Mouse (Mus musculus): Measurements from ENCODE around the gene Hoxc6. TPM values are rescaled to one million over a fixed set of nuclear protein-coding genes. Genes with fewer than 3 reads are reported as not detected.

Hoxc6 gene
- polyA plus RNA-seq, 1 experiment from 2014 or later = 10.9 TPM

DNA sequence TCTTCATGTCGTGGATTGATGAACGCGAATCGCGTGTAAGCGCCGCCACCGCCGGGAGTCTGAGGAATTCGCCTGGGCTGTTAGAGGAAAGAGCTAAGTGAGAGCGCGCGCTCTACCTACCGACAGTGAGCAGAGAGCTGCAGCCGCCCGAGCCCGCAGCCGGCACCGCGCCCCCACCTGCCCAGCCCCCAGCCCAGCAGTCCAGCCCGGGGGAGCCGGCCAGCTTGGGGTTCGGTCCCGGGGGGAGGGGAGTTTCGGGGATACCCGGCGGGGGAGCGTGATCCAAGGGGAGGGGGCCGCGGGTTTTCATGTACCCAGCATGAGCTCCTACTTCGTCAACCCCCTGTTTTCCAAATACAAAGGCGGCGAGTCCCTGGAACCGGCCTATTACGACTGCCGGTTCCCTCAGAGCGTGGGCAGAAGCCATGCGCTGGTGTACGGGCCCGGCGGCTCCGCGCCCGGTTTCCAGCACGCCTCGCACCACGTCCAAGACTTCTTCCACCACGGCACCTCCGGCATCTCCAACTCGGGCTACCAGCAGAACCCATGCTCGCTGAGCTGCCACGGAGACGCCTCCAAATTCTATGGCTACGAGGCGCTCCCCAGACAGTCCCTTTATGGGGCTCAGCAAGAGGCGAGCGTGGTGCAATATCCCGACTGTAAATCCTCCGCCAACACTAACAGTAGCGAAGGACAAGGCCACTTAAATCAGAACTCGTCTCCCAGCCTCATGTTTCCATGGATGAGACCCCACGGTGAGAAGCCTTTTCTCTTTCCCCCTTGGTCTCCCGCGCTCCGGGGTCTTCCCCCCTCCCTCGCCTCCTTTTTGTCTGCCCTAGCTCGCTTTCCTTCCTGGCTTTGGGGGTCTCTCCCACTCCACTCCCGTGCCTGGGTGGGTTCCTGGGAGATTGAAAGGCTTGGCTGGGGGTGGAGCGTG is 7.3 kb upstream of the Hoxc6 start, which contains the start of gene Hoxc8:
TSS of gene Hoxc8 (plus strand) at position 147 of the 937 bp plus-strand sequence.
- peak within 1 kb of the TSS; percentile 57 for H3K9ac ChIP-seq (ENCODE audit: low read length)
- H3K4me2 ChIP-seq (ENCODE audit: low read depth, severe bottlenecking) = peak within 1 kb of the TSS; percentile 61
- H3K4me3 ChIP-seq (ENCODE audit: low read depth, low read length) = peak within 1 kb of the TSS; percentile 29
- H3K27me3 ChIP-seq (ENCODE audit: control insufficient read depth, insufficient read depth, low read length) = peaks cover 84% of the 10 kb centered on the region
- DNase-seq (ENCODE audit: low spot score) = peak; percentile 75
- no peak for ATAC-seq (ENCODE audit: insufficient number of reproducible peaks, low FRiP score, low TSS enrichment, low read depth)
- peaks cover 18% of the 10 kb centered on the region for H3K4me1 ChIP-seq (ENCODE audit: control insufficient read depth, insufficient read depth, low read length)
- no peaks in the 10 kb centered on the region for H3K9me3 ChIP-seq (ENCODE audit: control insufficient read depth, low read length)
- under 1% methylated on average over 57 of the region's 69 CpGs for WGBS
- no peak within 1 kb of the TSS for H3K27ac ChIP-seq (replicated peaks; ENCODE audit: low read depth, low read length)
- no peaks in the 10 kb centered on the region for H3K36me3 ChIP-seq (ENCODE audit: control insufficient read depth, insufficient read depth, low read length)

DNA sequence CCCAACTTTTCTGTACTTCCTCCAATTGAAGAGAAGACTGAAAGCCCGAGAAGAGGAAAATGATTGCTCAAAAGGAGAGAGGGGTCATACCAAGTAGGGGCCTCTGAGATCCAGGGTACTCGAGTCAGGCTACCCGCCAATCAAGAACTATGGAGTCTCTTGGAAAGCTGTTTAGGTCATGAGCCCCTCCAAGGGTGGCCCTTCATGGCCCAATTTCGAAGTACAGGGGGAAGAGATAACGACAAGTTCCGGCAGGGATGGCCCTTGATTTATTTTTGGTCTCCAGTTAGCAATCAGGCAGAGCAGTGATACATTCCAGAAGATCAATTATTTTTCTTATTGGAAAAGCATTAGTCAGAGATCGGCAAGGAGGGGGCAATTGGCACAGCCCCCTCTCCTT is 6.3 kb upstream of the Hoxc6 start:
- Histone ChIP-seq H3K4me1 (ENCODE audit: control insufficient read depth, insufficient read depth, low read length) (peaks cover 27% of the 10 kb centered on the region), H3K9me3 (ENCODE audit: control insufficient read depth, low read length) (no peaks in the 10 kb centered on the region), H3K9ac (ENCODE audit: low read length) (no peak overlapping the region), H3K4me3 (ENCODE audit: low read depth, low read length) (no peak overlapping the region), H3K27ac (replicated peaks; ENCODE audit: low read depth, low read length) (no peak overlapping the region), H3K36me3 (ENCODE audit: control insufficient read depth, insufficient read depth, low read length) (no peaks in the 10 kb centered on the region), H3K27me3 (ENCODE audit: control insufficient read depth, insufficient read depth, low read length) (peaks cover 83% of the 10 kb centered on the region), H3K4me2 (ENCODE audit: low read depth, severe bottlenecking) (peak overlapping the region; percentile 19; the same call in 1 of the 2 replicates)
- DNase-seq (ENCODE audit: low spot score) = no peak
- WGBS = 2% methylated on average over 7 of the region's 7 CpGs
- ATAC-seq (ENCODE audit: insufficient number of reproducible peaks, low FRiP score, low TSS enrichment, low read depth) = no peak

DNA sequence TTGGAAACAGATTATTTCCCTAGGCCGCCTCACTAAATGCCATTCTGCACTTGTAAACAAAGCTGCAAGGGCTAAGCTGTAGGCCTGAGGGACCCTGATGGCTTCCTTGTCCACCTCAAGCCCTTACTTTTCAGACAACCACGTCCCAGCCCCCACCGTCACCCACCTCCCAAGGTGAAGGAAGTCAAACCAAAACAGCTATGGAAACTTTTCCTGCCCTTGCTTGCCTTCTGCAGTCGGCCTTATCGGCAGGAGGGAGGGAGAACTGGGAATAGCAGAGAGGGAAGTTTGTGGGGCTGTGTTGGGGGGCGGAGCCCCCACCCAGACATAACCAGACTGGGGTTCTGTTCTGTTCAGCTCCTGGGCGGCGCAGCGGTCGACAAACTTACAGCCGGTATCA is 5.9 kb upstream of the Hoxc6 start:
- Histone ChIP-seq H3K4me2 (ENCODE audit: low read depth, severe bottlenecking) (peak overlapping the region; percentile 19; the same call in 1 of the 2 replicates), H3K9me3 (ENCODE audit: control insufficient read depth, low read length) (no peaks in the 10 kb centered on the region), H3K4me3 (ENCODE audit: low read depth, low read length) (no peak overlapping the region), H3K36me3 (ENCODE audit: control insufficient read depth, insufficient read depth, low read length) (no peaks in the 10 kb centered on the region), H3K27me3 (ENCODE audit: control insufficient read depth, insufficient read depth, low read length) (peaks cover 80% of the 10 kb centered on the region), H3K27ac (replicated peaks; ENCODE audit: low read depth, low read length) (no peak overlapping the region), H3K4me1 (ENCODE audit: control insufficient read depth, insufficient read depth, low read length) (peaks cover 27% of the 10 kb centered on the region), H3K9ac (ENCODE audit: low read length) (no peak overlapping the region)
- DNase-seq (ENCODE audit: low spot score) = no peak
- ATAC-seq (ENCODE audit: insufficient number of reproducible peaks, low FRiP score, low TSS enrichment, low read depth) = no peak
- WGBS = 2% methylated on average over 11 of the region's 11 CpGs

DNA sequence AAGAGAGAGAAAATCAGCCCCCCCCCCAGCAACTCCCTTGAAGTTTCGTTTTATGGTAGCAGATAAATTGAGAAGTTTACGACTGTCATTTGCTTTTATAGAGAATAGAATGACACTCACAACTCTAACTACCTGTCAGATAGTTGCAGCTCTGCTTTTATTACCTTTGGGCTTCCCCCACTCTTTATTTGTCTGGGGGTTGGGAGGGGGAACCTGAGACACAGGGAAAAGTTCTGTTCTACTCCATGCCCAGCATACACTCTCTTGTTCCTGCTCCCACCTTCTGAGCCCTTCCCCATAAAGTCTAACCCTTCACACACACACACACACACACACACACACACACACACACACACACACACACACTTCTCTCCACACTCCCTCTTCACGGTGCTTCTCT is 5.2 kb upstream of the Hoxc6 start:
- H3K4me2 ChIP-seq (ENCODE audit: low read depth, severe bottlenecking) = no peak overlapping the region
- no peak for DNase-seq (ENCODE audit: low spot score)
- no peak overlapping the region for H3K4me3 ChIP-seq (ENCODE audit: low read depth, low read length)
- no peaks in the 10 kb centered on the region for H3K36me3 ChIP-seq (ENCODE audit: control insufficient read depth, insufficient read depth, low read length)
- peaks cover 81% of the 10 kb centered on the region for H3K27me3 ChIP-seq (ENCODE audit: control insufficient read depth, insufficient read depth, low read length)
- no peak for ATAC-seq (ENCODE audit: insufficient number of reproducible peaks, low FRiP score, low TSS enrichment, low read depth)
- no peak overlapping the region for H3K9ac ChIP-seq (ENCODE audit: low read length)
- H3K9me3 ChIP-seq (ENCODE audit: control insufficient read depth, low read length) = no peaks in the 10 kb centered on the region
- H3K4me1 ChIP-seq (ENCODE audit: control insufficient read depth, insufficient read depth, low read length) = peaks cover 34% of the 10 kb centered on the region
- no peak overlapping the region for H3K27ac ChIP-seq (replicated peaks; ENCODE audit: low read depth, low read length)
- 0% methylated on average over 3 of the region's 3 CpGs for WGBS

DNA sequence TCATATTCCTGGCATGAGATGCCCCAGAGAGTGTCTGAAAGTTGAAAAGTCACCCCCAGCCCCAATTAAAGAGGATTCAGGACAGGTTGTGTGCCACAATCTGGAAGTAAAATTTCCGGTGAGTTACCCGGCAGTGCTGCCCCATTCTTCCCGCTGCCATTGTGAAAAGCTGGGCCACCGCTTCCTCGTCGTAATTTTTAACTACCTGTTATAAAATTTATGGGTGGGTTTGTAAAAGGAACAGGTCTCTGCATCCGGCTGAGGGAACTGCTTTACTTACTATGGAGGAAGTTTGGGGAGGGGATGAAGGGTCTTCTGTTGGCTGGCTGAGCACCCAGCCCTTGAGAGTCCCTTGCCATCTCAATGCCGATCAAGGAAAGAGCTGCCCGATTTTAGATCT is 1.5 kb upstream of the Hoxc6 start:
- no peaks in the 10 kb centered on the region for H3K36me3 ChIP-seq (ENCODE audit: control insufficient read depth, insufficient read depth, low read length)
- H3K9ac ChIP-seq (ENCODE audit: low read length) = no peak overlapping the region
- H3K27ac ChIP-seq (replicated peaks; ENCODE audit: low read depth, low read length) = no peak overlapping the region
- ATAC-seq (ENCODE audit: insufficient number of reproducible peaks, low FRiP score, low TSS enrichment, low read depth) (no peak), DNase-seq (ENCODE audit: low spot score) (peak; percentile 64)
- H3K4me3 ChIP-seq (ENCODE audit: low read depth, low read length) = no peak overlapping the region
- peaks cover 54% of the 10 kb centered on the region for H3K4me1 ChIP-seq (ENCODE audit: control insufficient read depth, insufficient read depth, low read length)
- peak overlapping the region; percentile 24; the same call in 1 of the 2 replicates for H3K4me2 ChIP-seq (ENCODE audit: low read depth, severe bottlenecking)
- peaks cover 60% of the 10 kb centered on the region for H3K27me3 ChIP-seq (ENCODE audit: control insufficient read depth, insufficient read depth, low read length)
- WGBS = under 1% methylated on average over 9 of the region's 9 CpGs
- H3K9me3 ChIP-seq (ENCODE audit: control insufficient read depth, low read length) = no peaks in the 10 kb centered on the region

DNA sequence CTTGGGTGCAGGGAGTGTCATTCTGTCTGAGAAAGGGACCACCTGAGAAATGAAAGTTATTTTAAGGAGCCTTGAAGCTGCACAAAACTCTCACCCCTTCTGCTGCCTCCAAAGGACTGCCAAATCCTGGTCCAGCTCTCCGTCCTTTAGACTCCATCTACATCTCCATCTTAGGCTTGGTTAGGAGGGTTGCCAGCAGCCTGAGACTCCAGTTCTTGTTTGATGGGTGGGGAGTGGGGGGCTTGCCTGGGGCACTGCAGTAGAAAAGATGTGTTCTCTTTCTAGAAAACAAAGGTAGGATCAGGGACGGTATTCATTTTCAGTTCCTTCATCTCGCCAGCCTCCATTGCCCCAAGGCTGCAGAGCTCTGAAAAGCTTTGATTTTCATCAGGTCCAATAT is 626 bp upstream of the Hoxc6 start:
- H3K27ac ChIP-seq (replicated peaks; ENCODE audit: low read depth, low read length) = no peak overlapping the region
- 0 out of 2 replicates have a peak overlapping the region, but pooled peaks have one; percentile 41 for H3K4me3 ChIP-seq (ENCODE audit: low read depth, low read length)
- H3K9ac ChIP-seq (ENCODE audit: low read length) = no peak overlapping the region
- H3K4me1 ChIP-seq (ENCODE audit: control insufficient read depth, insufficient read depth, low read length) = peaks cover 62% of the 10 kb centered on the region
- DNase-seq (ENCODE audit: low spot score) (peak; percentile 41), ATAC-seq (ENCODE audit: insufficient number of reproducible peaks, low FRiP score, low TSS enrichment, low read depth) (no peak)
- 5% methylated on average over 3 of the region's 3 CpGs for WGBS
- H3K9me3 ChIP-seq (ENCODE audit: control insufficient read depth, low read length) = no peaks in the 10 kb centered on the region
- H3K27me3 ChIP-seq (ENCODE audit: control insufficient read depth, insufficient read depth, low read length) = peaks cover 58% of the 10 kb centered on the region
- H3K4me2 ChIP-seq (ENCODE audit: low read depth, severe bottlenecking) = peak overlapping the region; percentile 78
- H3K36me3 ChIP-seq (ENCODE audit: control insufficient read depth, insufficient read depth, low read length) = no peaks in the 10 kb centered on the region

DNA sequence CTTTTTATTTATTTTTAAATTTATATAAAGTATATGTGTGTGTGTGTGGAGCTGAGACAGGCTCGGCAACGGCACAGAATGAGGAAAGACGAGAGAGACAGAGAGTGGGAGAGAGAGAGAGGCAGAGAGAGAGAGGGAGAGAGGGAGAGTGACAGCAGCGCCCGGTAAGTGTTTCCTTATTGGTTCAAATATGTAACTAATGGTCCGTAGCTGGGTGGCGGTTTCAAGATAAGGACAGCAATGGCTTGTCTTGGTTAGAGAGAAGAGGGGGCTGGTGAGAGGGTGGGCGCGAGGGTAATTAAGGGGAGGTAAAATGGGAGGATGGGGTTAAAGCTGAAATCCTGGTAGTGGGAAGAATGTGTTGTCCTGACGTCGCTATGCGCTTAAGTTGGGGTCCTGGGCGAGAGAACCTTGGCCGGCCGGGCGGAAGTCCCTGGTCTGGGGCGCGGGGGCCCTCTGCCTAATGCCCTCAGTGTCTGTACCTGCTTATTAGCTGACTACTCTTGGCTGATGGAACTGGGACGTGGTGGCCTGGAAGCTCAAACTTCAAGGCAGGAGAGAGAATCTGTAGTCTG is 638 bp downstream of the Hoxc6 start:
- DNase-seq (ENCODE audit: low spot score) (no peak), ATAC-seq (ENCODE audit: insufficient number of reproducible peaks, low FRiP score, low TSS enrichment, low read depth) (peak; percentile 14; the same call in 1 of the 2 replicates)
- WGBS = under 1% methylated on average over 19 of the region's 19 CpGs
- no peaks in the 10 kb centered on the region for H3K36me3 ChIP-seq (ENCODE audit: control insufficient read depth, insufficient read depth, low read length)
- H3K4me1 ChIP-seq (ENCODE audit: control insufficient read depth, insufficient read depth, low read length) = peaks cover 69% of the 10 kb centered on the region
- H3K4me2 ChIP-seq (ENCODE audit: low read depth, severe bottlenecking) = peak overlapping the region; percentile 78
- H3K4me3 ChIP-seq (ENCODE audit: low read depth, low read length) = peak overlapping the region; percentile 41
- no peaks in the 10 kb centered on the region for H3K9me3 ChIP-seq (ENCODE audit: control insufficient read depth, low read length)
- H3K27me3 ChIP-seq (ENCODE audit: control insufficient read depth, insufficient read depth, low read length) = peaks cover 56% of the 10 kb centered on the region
- peak overlapping the region; percentile 61 for H3K9ac ChIP-seq (ENCODE audit: low read length)
- peak overlapping the region; percentile 90 for H3K27ac ChIP-seq (replicated peaks; ENCODE audit: low read depth, low read length)

DNA sequence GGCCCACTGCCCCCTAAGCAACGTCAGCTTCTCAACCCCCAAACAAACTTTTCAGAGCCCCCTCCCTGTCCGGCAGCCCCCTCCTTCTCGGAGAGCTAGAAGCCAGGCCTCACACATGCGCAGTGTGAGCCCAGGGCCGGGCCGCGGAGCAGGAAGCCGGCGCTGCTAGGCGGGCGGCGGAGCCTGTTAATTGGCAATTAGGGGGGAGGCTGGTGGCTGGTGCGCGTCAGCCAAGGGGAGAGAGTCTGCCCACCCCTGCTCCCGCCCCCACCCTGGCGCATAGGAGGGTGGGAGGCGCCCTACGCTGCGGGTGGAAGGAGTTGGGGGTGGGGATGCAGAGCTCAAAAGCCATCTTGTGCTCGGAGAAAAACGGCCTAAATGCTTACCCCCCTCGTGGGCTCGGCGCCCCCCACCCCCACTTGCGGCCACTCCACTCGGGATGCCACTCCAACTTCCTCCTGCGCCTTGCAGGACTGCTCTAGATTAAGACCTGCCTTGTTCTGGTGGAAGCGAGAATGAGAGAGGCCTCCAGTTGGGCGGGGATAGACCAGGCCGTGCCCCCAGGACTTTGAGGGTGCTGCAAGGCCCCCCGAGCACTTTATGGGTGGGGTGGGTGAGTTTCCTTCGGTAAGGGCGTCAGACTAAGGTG is 1.2 kb downstream of the Hoxc6 start:
- peak overlapping the region; percentile 90 for H3K27ac ChIP-seq (replicated peaks; ENCODE audit: low read depth, low read length)
- ATAC-seq (ENCODE audit: insufficient number of reproducible peaks, low FRiP score, low TSS enrichment, low read depth) = peak; percentile 69
- peaks cover 72% of the 10 kb centered on the region for H3K4me1 ChIP-seq (ENCODE audit: control insufficient read depth, insufficient read depth, low read length)

More for the DNA sequence above, 1.2 kb downstream of the Hoxc6 start:
- under 1% methylated on average over 33 of the region's 33 CpGs for WGBS
- Histone ChIP-seq H3K36me3 (ENCODE audit: control insufficient read depth, insufficient read depth, low read length) (no peaks in the 10 kb centered on the region), H3K4me2 (ENCODE audit: low read depth, severe bottlenecking) (peak overlapping the region; percentile 78), H3K4me3 (ENCODE audit: low read depth, low read length) (peak overlapping the region; percentile 41), H3K27me3 (ENCODE audit: control insufficient read depth, insufficient read depth, low read length) (peaks cover 59% of the 10 kb centered on the region), H3K9ac (ENCODE audit: low read length) (peak overlapping the region; percentile 61), H3K9me3 (ENCODE audit: control insufficient read depth, low read length) (no peaks in the 10 kb centered on the region)
- peak; percentile 91 for DNase-seq (ENCODE audit: low spot score)

Data from limb, embryonic 11.5 days (tissue).